Mouse (Mus musculus) kidney, postnatal 36 days (tissue): ENCODE measurements around the gene Surf6.
A peak's percentile ranks its signal among the peaks of the same experiment; 100 is the strongest.
"Not testable (repeated sequence)": the region's sequence is repeated elsewhere in the genome, so short reads cannot be mapped to it uniquely, and the experiment has no call there.

Experiments
- DNase-seq, 2 experiments: peaks; one replicate each; pipeline ENCODE4 v3.0.0; 2021 to 2022; ENCODE audit warnings: mixed read lengths in 2 of 2

Gene Surf6

DNA sequence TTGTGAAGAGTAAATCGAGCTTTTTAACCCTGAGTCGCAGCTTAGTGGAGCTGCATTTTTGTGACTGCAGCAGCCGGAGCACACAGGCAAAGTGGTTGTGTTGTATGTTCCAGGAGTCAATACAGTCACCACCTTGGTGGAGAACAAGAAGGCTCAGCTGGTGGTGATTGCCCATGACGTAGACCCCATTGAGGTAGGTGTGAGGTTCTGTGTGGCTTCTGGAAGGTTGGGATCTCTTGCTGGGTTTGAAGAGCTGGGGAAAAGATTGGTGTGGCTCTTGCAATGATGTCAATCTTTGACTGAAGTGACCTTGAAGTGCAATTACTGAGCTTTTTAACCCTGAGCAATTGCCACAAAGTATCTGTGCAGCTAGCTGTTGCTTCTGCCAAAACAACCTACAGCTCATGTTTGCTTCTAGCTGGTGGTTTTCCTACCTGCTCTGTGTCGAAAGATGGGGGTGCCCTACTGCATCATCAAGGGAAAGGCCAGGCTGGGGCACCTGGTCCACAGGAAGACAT lies 9.6 kb upstream of the Surf6 start:
- DNase-seq = no peak

DNA sequence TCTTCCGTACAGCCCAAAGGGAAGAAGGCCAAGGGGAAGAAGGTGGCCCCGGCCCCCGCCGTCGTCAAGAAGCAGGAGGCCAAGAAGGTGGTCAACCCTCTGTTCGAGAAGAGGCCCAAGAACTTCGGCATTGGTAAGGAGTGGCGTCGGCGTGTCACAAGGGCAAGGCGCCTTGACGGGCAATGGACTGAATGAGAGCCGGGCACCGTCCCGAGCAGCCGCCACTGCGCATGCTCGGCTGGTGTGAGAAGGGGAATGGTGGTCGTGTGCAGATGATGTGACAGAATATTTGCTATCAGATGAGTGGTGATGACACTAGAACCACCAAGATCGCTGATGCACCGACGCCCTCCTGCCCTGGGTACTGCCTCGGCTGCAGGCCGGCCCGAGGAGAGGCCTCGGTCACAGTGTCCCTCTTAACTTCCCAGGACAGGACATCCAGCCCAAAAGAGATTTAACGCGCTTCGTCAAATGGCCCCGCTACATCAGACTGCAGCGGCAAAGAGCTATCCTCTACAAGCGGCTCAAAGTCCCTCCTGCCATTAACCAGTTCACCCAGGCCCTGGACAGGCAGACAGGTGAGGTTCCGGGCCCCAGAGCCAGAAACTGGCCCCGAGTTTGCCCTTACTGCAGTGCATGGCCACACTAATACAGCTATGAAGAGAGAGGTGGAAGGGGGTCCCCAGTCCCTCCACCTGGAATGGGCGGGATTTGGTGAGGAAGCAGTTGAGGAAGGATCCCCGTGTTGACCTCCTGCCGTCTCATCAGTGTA lies 8.5 kb upstream of the Surf6 start:
- DNase-seq = peak in 1 of 2 experiments; percentile 70

DNA sequence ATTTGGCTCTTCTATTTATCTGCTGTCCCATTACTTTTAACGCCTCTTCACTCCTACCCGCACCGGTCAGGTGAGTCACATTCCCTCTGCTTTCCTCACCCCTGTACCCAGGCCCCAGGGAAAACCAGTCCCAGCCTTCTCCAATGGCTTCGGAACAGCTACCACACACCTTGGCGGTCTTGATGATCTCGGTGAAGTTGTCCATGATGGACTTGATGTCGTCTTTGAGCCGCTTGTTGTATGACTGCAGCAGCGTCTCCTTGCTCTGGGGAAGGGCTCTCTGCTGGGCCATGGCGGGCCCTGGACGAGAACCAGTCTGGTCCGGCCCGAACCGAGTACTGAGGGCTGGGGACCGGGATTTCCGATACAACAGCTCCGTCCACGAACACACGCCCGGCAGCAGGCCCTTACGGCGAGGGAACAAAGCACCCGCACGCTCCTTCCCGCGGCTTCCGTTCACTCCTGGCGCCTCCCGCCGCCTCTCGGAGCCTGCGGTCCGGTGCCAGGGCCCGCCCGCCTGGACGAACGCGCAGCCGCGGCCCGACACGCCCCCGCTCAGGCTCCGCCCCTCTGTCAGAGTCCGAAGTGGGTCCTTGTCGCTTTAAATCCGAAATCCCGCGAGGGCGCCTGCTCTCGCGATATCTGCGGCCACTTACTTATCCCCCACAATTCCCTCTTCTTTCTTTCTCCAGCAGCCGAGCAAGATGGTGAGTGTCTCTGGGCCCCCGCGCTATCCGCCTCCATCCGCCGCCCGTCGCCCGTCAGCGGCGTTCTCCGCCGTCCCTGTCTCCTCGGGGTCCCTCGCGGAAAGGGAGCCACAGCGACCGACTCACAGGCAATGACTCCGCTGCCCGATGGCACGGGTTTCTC lies 7.7 kb upstream of the Surf6 start, which contains the start of the genes Med22 and Rpl7a:
TSS of gene Med22 (minus strand) at position 554 of the 870 bp plus-strand sequence.
TSS of gene Rpl7a (plus strand) at position 641 of the 870 bp plus-strand sequence.
- peak; percentile 100 for DNase-seq

DNA sequence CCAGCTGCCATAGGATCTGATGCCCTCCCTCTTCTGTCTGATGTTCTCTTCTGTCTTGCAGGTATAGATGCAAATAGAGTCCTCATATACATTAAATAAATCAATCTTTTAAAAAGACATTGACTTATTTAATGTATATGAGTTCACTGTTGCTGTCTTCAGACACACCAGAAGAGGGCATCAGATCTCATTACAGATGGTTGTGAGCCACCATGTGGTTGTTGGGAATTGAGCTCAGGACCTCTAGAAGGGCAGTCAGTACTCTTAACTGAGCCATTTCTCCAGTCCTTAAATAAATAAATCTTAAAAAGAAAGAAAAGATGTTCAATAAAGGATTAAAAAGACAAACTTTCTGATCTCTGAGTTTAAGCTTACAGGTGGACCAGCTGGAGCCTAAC lies 6.7 kb upstream of the Surf6 start:
- DNase-seq = no peak

DNA sequence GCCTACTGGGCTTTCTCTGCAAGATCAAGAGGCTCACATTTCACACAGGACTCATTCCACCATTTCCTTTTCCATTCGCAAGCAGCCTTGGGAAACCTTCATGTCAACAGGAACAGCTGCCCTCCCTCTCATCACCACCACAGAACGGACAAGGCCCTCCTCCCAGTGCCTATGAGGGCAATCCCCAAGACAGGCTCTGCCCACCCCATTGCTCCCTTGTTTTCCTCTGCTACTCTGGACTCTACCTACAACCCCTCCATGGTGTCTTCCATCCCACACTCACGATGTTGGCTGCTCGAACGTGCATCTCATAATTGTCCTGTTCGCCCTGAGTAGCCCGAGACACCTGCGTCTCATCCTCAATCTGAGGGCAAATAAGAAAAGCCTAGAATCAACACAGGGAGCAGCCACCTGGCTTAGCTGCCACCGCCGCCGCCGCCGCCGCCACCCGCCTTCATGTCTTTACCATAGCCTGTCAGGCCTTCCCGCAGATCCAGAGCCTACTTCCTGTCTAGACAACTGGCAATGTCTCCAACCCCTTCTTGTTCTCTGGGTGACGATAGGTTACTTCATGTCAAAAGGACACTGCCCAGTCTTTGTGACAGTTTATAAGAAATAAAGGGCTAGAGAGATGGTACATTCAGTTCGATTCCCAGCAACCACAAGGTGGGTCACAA lies 6.2 kb upstream of the Surf6 start:
- no peak for DNase-seq

DNA sequence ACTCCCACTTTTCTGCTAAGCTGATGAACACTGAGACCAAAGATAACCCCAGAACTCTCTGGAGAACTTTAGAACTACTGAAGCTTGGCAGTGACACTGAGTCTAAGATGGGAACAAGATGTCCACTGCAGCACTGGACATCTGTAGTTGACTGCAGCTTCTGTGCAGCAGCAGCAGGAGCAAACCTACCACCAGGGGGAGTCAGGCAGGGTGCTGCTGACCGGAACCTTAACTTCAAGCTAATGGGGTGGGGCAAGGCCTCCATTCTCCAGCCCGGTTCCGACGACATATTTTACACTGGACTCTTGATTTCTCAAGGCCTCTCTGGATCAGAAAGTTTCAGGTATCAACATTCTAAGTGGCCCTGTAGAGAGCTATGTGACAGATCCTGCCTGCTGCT lies 4.4 kb upstream of the Surf6 start:
- DNase-seq = peak; percentile 60 to 83

DNA sequence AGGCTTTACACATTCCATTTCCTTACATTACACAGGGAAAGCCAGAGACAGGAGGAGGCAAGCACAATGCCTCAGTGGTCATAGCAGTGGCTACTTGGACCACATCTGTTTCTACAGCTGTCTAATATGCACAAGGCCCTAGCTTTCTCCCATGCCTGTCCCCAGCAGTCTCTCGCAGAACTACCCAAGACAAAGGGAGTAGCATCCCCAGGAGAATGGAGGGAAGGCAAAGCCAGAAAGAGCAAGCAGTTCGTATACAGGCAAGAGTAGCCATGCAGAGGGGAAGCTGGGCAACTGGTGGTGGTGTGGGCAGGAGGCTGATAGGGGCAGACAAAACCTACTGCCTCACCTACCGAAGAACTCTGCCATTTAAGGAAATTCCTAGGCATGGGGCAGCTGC lies 3.8 kb upstream of the Surf6 start:
- no peak for DNase-seq

DNA sequence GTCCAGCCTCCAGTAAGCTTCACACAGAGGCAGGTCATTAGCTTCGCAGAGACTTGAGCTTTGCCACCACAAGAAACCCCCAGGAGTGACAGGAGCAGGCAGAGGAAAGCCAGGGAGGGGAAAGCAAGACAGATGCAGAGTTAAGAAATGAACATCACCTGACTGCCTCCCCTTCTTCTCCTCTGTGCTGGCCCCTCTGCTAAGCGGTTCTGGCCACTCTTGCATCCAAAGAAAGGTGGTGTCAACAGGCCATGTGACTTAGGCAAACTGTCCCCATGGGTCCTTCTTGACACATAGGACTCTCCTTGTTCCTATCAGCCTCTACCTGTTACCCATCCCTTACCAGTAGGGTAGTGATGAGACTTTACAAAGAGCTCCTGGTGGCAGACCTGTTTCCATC lies 3.3 kb upstream of the Surf6 start:
- no peak for DNase-seq

DNA sequence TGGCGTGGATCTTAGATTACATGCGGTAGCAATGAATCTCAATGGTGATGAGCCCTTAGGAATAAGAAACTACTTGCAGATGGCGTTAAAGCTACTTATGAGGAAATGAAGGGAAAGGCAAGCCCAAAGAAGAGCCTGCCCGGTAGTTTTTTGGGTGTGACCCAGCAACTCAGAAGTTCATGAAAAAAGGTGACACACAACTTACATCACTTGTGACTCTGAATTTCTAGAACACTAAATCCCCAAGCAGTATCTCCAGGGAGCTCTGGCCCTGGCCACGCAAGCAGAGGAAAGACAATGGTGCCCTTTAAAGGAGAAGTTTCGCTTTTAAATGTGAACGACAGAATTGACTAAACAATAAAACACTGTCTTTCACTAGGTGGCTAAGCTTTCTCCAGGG lies 632 bp upstream of the Surf6 start:
- DNase-seq = no peak

DNA sequence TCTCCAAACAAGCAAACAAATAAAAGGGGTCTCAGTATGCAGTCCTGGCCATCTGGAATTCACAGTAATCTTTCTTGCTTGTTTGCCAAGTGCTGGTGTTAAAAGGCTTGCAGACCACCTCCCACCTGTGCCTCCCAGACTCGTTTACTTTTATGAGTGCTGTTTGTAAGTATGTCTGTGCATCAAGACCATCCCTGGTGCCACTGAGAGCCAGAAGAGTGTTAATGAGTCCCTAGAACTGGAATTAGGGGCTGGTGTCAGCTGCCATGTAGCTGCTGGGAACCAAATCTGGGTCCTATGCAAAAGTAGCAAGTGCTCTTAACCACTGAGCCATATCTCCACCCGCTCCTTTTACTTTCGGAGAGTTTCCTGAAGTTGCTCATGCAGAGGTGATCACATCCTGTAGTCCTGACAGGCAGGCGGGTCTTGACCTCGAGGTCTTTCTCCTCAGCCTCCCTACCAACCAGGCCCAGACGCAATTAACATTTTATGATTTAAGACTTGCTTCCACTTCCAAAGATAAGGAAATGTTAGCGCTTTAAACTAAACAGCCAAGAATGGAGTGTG lies 762 bp downstream of the Surf6 start:
- DNase-seq = no peak

DNA sequence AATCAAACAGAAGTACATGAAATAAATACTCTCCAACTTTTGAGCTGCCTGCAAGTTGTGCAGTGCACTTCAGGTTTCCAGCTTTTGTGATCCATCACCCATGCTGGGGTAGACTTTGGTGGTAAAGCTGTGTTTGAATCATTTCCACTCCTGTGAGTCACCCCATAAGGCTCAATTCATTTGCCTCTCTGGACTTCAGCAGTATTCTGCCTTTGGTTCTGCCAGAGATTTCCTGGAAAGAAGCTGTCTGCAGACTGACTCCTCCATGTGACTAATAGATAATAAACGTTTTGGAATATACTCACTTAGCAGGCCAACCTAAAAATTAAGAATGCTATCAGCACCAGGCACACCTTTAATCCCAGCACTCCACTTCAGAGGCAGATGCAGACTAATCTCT lies 1.9 kb downstream of the Surf6 start:
- no peak for DNase-seq

DNA sequence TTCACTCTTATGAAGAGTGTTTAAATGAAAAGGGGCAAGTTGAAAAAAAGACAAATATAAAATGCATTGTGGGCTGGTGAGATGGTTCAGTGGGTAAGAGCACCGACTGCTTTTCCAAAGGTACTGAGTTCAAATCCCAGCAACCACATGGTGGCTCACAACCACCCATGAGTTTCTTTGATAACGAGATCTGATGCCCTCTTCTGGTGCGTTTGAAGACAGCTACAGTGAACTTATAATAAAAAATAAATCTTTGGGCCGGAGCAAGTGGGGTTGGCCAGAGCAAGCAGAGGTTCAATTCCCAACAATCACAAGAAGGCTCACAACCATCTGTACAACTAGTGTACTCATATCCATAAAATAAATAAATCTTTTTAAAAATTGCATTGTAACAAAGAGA lies 6.8 kb downstream of the Surf6 start:
- no peak for DNase-seq

DNA sequence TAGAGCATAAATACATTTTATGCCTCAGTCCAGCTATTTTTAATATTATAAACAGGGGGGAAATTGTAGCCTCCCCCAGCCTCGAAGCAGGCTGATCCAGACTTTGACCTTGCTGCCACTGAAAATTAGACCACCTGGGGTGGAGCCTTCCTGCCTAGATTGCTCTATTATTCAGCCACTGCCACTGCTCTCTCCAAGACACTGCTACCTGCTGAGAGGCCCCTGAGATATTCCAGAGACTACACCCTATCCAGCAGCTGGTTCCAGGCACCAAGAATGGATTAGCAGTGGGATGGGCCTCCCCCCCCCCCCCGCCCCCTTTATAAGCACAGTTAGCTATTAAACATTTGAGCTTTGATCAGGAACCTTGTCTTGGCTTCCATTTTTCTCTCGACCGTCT lies 16.5 kb downstream of the Surf6 start:
- not testable (repeated sequence) for DNase-seq

DNA sequence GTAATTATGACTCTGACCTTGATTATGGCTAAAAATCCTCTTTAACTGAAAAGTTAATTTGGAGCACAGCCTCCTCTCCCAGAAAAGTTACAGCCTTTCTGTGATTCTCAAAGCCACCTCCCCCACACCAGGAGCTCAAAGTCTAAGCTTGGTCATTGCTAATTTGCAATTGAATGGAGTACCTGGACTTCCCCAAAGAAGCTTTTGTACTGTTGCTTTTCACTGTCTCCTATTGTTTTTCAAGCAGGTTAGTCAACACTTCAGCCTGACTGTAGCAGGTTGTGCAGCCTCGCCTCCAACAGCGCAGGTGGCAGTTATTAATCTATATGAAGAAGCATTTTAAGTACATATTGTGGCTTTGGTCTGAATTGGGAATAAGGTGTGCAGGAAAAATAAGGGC lies 17.1 kb downstream of the Surf6 start:
- not testable (repeated sequence) for DNase-seq

DNA sequence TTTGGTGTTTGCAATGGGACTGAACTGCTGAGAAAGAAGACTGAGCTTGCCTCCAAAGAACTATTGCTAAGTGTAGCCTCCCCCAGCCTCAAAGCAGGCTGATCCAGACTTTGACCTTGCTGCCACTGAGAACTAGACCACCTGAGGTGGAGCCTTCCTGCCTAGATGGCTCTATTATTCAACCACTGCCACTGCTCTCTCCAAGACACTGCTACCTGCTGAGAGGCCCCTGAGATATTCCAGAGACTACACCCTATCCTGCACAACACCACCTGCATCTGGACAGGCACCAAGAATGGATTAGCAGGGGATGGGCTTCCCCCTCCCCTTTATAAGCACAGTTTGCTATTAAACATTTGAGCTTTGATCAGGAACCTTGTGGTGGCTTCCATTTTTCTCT lies 24.1 kb downstream of the Surf6 start:
- no peak for DNase-seq

DNA sequence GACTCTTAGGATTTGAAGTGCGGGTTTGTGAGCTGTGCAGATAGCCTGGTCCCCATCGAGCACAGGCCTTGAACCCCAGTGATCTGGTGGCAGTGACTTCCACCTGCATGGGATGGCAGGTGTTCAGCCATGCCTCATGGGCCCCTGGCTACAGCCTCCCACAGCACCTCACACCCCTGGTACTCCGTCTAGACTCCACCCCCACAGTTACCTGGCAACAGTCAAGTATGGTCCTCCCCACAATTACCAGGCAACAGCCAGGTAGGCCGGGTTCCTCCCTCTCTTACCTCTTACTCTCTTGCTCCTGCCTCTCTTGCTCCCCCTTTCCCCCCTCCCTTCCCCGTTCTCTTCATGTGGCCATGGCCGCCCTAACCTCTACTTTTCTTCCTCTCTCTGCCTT lies 32.0 kb downstream of the Surf6 start:
- no peak for DNase-seq

DNA sequence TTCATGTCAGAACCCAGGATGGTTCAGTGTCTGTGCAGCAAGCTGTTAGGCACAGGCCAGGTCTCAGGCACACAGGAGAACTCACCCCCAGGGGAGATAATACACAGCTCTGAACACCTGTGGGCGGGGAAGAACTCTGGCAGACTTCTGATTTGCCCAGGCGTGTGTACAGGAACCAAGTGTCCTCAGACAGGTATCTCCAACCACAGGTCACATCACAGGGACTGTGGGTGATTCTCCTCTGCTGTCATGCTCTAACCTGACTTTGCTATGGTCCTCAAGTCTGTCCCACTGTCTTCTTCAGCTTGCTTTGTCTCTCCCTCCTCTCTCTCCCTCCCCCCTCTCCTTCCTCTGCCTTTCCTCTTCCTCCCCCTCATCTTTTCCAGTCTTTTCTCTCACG lies 37.8 kb downstream of the Surf6 start, which contains the start of gene Abo:
TSS of gene Abo (minus strand) at position 101 of the 400 bp plus-strand sequence.
- no peak for DNase-seq

DNA sequence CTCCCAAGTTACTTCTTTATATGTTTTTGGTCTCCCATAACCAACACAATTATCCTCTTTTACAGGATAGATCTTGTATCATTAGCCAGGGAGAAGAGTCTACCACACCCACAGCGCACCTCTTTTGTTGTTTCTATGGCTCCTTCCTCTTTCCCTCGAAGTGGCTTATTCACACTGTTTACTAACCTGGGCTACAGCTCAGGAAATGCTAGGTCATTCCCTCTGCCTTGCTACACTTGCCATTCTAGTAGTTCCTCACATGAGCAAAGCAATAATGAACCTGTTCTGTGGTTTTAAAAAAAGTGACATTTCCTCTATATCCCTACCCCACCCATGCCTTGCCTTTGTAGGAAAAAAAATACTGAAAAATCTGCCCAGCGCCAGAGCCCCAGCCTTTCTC lies 39.8 kb downstream of the Surf6 start:
- DNase-seq = no peak

DNA sequence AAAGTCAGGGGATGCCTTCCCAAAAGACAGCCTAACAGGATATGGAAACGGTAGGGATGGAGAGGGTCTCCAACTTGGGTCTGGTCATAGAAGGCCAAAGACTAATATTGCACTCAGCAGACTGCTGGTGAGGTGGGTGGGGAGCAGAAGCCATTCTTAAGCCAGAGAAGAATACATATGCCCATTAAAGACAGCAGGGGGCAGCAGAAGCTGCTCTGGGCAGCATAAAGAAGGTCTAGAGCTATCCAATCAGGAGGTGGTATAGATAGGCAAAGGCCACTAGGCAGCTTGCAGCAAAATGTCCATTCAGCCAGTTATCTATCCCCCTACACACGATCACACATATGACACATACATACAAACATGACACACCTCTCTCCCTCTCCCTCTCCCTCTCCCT lies 55.0 kb downstream of the Surf6 start:
- DNase-seq = peak; percentile 36 to 60
